Mouse (Mus musculus): Measurements from ENCODE around the gene Rspry1.

Rspry1 gene

DNA sequence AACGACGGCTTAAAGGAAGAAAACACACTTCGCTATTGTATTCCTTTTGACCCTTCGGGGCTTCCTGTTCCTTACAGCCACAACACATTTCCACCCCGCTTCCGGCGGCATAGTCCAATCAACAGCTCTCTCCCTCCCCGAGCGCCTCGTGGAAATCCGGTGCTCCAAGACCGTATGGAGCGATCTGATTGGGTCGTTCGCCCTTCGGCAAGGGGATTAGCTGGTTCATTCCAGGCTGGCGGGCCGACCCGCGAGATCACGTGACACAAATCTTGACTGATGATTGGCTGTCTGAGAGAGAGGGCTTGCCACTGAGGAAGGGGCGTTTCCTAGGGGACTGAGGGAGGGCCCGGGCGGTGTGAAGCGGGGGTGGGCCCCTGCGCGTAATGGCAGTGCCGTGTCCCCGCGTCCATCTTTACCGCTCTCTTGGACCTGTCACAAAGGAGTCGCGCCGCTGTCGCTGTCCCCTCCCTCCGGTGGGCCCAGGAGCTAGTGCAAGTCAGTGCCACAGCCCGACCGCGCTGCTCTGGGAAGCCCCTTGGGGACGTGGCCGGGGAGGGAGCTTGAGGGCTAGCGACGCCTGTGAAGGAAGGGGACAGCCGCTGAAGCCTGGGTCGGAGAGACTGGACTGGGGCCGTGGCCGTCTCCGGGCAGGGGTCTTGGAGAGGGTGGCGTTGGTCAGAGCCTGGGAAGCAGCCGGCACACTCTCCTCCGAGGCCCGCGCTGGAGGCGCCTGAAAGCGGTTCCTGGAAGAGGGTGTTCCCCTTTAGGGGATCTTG is at the start of gene Rspry1, which contains the start of gene Fam192a:
Gene Rspry1, plus strand, starts transcription at position 331 of the 779 bp plus-strand sequence.
Gene Fam192a, minus strand, starts transcription at position 391 of the 779 bp plus-strand sequence.
- DNase-seq (ENCODE audit: low read depth, low spot score): peak; percentile 100

DNA sequence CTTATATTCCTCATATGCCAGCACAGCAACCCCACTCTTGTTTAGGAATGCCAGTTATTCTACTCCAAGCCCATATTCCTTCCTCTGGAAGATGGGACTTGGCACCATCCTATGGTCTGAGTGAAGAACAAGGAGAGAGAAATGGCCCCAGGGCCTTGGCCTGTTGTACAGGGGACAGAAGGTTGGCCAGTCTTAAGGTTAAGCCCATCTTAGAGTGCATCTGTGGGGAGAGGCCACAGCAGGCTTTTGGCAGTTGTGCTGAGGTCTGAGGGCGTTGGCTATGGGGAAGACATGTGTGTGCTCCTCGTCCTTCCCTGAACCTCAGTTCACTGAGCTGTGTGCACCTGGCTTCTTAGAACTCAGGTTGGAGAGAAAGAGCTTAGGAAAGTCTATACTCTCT is 49.0 kb upstream of the Rspry1 start:
- no peak for DNase-seq (ENCODE audit: low read depth, low spot score)

DNA sequence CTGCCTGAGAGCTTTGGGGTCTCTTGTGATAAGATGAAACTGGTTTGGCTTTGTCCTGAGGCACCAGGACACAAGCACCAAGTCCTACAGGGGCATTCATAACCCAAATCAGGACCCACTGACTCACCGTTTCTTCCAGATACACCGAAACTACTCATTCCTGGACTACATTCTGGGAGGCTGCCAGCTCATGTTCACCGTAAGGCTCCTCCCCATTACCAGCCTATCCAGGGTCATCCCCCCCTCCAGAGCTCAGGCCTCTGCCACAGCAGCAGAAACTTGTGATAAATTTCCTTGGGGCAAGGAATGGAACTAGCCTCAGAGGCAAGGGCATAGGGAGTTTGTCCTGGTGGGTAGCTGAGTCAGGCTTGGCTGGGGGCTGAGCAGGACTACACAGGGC is 44.5 kb upstream of the Rspry1 start:
- no peak for DNase-seq (ENCODE audit: low read depth, low spot score)

DNA sequence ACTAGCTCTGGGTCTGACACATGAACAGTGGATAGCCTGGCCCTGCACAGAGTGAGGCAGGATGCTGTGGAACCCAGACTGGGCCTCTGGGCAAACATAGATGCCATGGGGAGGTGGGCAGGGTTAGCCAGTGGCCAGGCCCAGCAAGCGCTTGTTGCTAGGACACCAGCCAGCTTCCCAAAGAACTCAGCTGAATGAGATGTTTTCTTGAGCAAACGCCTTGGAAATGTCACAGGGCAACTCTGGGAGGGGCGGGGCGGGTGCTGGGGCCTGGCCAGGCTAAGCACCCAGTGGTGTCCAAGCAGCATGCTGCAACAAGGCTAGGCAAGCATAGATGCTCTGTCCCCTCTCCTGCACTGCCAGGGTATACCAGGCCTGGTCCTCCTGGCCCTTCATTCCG is 40.5 kb upstream of the Rspry1 start:
- no peak for DNase-seq (ENCODE audit: low read depth, low spot score)

DNA sequence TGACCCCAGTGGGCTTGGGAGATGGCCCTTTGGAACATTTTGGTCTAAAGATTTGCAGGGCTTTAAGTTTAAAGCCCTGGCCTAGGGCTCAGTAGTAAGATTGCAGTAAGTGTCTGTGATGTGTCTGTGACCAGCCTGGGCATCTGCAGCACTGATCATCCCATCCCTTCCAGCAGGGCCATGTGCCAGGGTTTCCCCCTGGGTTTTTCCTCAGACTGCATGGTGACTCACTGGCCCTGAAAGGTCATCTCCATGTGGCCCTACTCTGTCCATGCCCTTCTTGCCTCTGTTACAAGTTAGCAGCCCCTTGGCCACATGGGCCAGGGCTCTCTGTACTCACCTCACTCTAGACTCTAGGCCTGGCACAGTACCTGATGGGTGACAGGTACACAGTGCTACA is 37.3 kb upstream of the Rspry1 start:
- no peak for DNase-seq (ENCODE audit: low read depth, low spot score)

DNA sequence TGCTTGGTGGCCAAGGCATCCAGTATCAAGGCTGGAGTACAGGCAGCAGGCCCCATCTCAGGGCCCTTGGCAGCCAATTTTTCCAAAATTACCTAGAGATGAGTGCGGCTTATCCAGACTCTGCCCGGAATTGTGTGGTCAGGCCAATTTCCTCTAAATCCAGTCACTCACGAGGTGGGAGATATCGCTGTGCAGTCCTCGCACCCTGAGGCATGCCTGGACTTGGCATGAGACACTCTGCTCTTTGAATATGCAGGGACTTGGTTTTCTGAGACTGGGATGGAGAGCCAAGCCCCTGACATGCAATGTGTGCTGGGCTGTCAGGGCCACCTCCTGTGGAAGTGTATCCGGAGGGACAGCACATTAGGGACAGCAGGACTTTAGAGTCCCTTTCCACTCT is 35.7 kb upstream of the Rspry1 start:
- DNase-seq (ENCODE audit: low read depth, low spot score): no peak

DNA sequence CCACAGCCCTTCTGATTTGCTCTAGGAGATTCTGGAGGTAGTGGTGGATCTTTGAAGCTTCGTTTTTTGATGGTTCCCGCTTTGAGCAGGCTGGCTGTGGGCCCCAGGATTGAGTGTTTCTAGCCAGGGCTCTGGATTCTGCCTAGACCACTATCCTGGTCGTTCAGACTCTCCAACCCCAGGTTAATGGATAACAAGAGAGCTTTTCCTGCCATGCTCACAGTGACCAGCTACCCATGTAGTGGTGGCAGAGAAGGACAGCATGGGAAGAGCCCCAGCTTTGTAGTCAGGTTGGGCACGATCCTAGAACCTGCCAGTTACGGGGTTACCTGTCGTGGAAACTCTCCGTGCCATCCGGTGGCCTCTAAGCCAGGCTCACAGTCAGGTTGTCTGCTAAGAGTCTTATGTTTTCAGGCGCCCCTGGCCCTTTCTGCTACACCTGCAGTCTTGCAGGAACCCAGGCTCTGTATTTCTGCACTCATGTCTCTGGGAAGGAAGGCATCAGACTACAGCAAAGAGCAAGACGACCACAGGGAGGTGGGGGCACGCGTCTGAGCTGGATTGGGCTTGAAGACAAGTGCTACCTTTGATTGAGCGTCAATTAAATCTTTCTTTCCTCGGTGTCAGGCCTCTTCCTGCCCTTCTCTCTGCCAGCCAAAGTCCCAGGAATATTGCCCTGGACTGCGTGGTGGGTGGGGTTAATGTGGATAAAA is 35.1 kb upstream of the Rspry1 start:
- no peak for DNase-seq (ENCODE audit: low read depth, low spot score)

DNA sequence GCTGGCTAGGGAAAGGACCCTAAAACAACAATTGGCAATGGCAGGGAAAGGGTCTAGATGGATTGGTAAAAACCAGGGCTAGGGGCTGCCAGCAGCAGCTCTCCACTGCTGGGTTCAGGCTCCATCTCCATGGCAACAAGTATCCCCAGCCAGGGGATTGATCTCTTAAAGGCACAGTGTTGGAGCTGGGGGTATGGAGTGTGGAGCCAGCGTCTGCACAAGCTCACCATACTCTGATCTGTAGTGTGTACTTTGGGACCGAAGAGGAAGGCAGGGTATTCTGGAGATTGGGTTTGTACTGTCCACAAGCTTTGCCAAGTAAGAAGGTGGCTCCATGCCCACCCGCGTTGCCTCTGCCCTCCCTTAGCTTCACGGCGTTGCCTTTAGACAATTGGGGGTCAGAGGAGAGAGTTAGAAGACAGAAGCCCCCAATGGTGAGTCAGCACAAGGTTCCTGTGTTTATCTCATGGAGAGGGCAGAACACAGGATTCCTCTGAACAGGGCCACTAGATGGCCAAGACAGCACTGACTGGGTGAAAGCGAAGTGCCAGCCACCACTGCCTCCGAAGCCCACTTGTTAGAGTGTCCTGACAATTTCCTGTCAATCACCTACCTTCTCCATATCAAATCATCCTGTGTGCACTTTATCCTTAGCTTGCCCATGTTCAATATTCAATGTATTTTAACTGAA is 34.4 kb upstream of the Rspry1 start:
- no peak for DNase-seq (ENCODE audit: low read depth, low spot score)

DNA sequence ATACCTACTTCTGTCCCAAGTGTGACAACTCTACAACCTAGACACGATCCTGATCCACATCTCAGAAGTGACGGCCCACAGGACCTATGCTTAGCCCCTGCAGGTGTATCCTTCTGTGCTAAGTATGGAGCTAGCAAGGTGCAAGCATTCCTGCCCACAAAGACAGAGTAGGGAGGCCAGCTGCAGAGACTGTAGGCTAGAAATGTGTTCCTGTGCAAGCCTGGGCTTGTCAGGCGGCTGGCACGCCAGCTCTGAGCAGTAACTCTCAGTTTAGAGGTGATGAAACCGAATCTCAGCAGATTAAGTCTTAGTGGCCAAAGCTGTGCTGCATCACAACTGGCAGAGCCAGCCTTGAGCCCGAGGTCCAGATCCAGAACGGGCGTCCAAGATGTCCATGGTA is 33.6 kb upstream of the Rspry1 start:
- no peak for DNase-seq (ENCODE audit: low read depth, low spot score)

DNA sequence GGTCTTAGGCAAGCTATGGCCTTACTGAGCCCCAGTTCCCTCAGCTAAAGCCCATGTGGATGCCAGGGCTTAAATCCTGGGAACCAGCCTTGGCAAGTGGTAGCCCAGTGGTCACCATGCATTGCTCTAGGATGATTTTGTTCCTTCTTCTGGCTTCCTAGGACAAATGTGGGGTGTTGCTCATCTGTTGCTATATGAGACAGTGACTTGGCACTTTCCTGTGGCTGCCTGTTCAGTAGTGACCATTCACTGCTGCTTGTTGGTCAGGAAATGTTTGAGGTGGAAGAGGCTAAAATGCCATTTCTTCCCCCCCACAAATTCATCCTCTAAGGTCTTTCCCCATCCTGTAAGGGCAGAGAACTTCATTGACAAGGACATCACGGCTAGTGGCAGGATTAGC is 32.3 kb upstream of the Rspry1 start:
- no peak for DNase-seq (ENCODE audit: low read depth, low spot score)

DNA sequence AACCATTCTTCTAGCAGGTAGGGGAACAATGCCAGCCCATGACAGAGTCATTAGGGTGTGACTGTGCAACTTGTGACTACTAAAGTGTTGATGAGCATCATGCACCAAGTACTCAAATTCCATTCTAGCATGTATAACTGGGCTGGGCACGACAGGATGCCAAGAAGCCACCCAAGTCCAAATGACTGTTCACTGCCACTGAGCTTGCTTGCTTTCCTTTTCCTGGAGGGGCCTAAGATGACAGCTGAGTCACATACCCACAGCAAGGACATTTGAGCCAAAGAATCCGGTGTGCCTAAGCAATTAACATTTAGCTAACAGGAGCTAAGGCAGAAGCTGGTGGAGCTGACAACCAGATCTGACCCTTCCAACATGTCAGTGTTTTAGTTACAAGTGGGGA is 29.8 kb upstream of the Rspry1 start:
- DNase-seq (ENCODE audit: low read depth, low spot score): no peak

DNA sequence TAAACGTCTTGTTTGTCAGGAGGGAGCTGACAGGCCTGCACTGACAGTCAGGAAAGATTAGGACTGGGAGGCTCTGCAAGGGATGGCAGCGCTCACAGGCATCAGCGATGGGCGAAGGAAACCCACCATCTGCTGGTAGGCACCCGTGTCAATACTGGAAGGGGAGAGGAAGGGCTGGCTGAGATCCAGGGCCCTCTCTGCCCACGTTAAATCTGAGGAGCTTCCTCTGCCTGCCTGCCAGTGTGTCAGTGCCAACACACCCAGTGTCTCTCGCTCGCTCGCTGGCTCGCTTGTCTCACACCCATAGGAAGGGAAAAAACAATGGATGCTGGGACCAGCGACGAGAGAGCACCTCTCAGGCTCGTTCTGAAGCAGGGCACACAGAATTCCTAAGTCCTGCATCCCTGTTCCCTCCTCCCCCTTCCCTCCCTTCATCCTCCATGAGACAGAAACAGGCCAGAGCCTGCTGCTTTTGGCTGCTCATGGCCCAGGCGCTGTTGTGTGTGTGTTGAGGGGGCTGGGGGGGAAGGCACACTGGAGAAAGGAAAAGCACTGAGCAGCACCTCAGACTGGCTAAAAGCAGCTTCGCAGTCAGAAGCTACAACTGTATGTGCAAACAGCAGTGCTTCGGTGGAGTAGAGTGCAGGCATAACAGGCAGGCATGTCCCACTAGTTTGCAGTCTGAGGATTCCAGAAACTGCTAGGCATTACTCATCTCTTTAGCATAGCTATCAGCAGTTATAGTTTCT is 27.4 kb upstream of the Rspry1 start:
- DNase-seq (ENCODE audit: low read depth, low spot score): no peak

DNA sequence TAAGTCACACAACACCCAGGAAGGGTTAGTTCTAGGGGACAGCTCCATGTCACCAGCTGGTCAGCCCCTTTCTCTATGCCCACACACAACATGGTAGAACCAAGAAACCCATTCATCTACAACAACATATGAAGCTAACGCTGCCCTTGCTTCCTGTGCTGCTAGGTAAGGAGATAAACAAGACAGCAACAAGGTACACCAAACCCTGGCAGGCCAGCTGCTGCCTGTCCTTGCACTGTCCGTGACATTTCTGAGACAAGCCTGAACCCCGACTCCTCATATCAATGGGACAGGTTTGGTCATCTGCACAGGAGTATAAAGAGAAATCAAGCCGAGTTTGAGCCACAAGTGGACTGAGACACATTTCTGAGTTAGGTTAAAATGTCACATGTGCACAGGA is 26.6 kb upstream of the Rspry1 start:
- DNase-seq (ENCODE audit: low read depth, low spot score): no peak

DNA sequence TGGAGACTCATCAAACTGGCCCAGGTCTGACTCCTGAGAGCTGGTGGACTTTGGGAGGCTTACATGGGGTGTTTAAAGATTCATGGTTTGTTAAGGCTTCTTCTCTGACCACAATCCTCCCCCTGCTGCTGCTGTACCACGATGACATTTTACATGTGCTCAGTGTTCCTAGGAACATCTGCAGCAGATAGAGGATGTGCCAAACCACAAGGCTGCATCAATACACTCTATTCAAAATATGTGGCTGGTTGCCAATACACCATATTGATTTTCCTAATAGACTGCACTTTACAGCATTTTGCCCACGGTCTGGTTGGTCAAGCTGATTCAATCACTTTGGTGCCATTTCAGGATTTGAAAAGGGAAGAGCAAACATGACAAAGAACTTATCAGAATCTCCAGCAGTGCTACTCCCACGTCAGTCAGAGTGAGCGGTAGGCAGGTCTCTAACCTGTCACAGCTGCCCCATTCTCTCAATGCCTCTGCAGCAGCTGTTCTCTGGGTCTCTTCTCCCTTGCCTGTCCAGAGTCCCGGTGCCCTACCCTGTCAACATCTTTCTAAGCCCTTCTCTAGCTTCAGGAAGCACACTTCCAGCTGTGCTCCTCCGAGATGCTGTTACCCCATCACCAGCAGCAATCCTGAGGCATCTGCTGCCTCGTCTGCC is 19.8 kb upstream of the Rspry1 start:
- DNase-seq (ENCODE audit: low read depth, low spot score): no peak

DNA sequence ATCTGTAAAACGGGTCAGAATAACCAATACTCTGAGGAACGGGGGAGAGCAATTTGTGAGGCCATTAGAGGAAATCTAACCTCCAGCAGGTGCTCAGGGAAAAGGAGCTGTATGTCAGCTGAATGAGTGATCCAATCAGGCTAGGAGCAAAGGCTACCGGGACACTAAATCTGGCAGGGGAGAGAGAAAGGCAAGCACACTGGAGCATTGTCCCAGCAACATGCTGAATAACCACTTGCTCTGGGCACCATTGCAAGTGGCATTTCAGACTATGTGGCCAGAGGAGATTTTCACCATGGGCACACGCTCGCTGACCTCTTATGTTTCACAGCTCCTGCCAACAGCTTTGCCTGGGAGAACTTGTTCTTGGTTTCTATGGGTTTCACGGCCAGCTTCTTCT is 19.2 kb upstream of the Rspry1 start:
- no peak for DNase-seq (ENCODE audit: low read depth, low spot score)

DNA sequence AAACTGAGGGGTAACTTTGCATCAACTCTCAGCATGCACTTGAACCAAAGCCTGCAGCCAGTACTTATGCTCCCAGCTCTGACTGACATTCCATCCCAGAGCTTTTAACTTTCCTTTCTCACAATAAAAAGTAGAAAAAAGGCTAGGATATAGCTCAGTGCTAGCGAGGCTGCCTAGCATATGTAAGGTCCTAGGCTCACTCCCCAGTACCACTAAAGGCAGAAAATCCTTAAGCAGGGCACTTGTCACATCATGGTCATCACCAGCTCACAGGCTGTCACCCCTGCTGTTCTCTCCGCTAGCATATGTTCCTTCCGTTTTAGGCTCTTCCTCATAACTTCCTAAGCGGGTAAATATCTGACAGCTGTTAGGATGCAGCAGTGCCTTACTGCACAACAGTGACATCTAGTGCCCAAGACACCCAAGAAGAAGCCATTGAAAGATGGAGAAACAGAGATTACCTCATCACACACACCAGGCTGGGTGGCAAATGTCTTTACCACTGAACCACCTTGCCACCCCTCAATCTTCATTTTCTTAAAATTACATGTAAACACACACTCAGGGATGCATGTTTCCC is 17.4 kb upstream of the Rspry1 start:
- DNase-seq (ENCODE audit: low read depth, low spot score): peak; percentile 33

DNA sequence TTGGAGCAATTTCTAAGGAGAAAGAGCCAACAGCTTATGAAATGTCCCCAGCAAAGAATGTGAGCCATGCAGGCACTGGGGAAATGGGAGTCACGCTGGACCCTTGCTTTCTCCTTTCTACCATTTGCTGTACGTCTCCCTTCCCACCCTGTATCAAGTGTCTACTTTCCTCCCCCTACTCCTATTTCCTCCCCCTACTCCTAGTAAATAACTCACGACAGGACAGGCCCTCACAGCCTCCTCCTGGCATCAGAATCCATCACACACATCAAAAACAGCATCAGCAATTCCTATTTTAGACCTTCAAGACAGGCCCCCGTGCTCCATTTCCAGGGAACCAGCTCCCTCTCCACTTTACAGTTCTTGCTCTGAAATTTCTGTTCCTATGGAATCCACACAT is 10.0 kb upstream of the Rspry1 start:
- no peak for DNase-seq (ENCODE audit: low read depth, low spot score)

DNA sequence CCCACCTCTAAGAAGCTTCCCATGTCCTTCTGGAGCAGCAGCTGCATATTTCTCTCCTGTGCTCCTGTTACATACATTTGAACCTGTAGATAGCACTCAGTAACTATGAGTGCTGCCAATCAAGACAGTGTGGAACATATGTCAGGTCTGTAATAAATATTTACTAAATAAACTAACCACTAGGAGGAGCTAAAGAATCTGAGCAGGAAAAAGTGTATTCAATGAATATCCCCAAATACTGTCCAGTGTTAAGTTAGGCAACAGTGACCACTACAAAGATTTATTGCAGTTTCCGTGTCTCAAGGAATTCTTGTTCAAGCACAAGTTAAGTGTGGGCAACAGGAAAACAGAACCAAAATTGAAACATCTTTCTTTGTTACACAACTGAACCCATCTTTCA is 7.5 kb upstream of the Rspry1 start:
- peak; percentile 34 for DNase-seq (ENCODE audit: low read depth, low spot score)

DNA sequence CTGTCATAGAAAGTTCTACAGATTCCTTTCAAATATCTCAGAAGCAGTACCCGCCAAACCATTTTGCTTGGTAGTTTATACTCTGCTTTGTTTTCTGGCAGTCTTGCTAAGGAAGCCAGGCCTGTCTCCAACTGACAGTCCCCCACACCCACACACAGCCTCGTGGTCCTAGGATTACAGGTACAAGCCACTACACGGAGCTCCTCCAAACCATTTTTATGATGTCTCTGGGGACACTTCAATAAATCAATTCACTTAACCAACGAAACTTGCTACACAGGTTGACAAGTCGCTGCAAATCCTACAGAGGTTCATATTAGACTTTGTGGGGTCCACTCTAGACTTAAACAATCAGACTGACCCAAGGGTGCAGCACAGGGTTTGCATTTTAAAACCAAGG is 1.3 kb upstream of the Rspry1 start:
- peak; percentile 37 for DNase-seq (ENCODE audit: low read depth, low spot score)

DNA sequence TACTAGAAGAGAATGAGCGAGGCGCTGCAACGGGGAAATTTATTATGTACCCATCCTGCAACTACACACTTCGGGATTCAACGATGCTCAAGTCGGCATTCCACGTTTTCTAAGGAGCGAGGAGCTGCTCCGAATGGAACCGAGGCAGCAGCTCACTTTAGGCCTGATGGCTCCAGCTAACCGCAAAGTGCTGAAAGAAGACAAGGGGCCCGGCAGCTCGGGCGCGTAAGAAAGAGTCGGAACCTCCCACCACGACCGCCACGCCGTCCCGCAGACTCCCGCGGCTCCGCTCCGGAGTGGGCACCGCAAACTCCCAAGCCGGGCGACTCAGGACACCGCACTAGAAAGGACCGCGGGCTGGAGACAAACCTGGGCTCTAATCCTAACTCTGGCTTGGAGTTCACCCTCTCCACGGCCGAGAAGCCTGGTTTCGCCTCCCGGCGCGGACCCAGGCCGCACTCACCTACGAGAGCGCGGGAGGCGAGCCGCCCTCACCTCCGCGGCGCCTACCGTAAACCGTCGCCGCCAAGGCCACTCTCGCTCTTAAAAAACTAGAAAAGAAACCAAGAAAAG is 617 bp upstream of the Rspry1 start:
- peak; percentile 17 for DNase-seq (ENCODE audit: low read depth, low spot score)

Measured in A20 (cell line).